Mouse (Mus musculus) B cell, adult 62 days (primary cell): Measurements from ENCODE around the gene Zfp641. TPM values are rescaled to one million over a fixed set of nuclear protein-coding genes. Genes with fewer than 3 reads are reported as not detected.

Experiments used
- total RNA-seq: library from RNA; stranded (reverse); gene quantifications from 4 replicates; pipeline ENCODE4 v1.2.4, GENCODE M21; 2023

Zfp641 gene
- not detected in 4 replicates for total RNA-seq

GRCm38 (mm10) chr15:98295628-98296551, at the start of gene Zfp641:
Zfp641 (minus strand) TSS chr15:98296161.

GRCm38 (mm10) chr15:98340887-98341286, 44.9 kb upstream of the Zfp641 start, which contains the start of gene Olfr284:
Olfr284 (minus strand) TSS chr15:98340987.

GRCm38 (mm10) chr15:98317177-98317724, 21.3 kb upstream of the Zfp641 start, which contains the start of gene Olfr285:
Olfr285 (minus strand) TSS chr15:98317353.

GRCm38 (mm10) chr15:98257193-98257592, 38.8 kb downstream of the Zfp641 start, which contains the start of gene H1fnt:
H1fnt (minus strand) TSS chr15:98257293.

Other genes starting within 250 kb of the Zfp641 start
- gene Pfkm, start 203.6 kb downstream of the Zfp641 start, total RNA-seq = 4.9 to 7.8 TPM (median 6.2 TPM) in 4 replicates
- gene Senp1, start 202.4 kb downstream of the Zfp641 start, total RNA-seq = 62.1 to 63.5 TPM (median 63.3 TPM) in 4 replicates
- gene Asb8, start 130.5 kb downstream of the Zfp641 start, total RNA-seq = 14.8 to 17.0 TPM (median 16.3 TPM) in 4 replicates
- gene Ccdc184, start 129.0 kb downstream of the Zfp641 start, total RNA-seq = 0.26 TPM in 1 of 4 replicates, not detected in the others
- gene Olfr288, start 100.6 kb downstream of the Zfp641 start, total RNA-seq = not detected in 4 replicates
- not detected in 4 replicates for gene Gm44579, start 75.2 kb downstream of the Zfp641 start, total RNA-seq
- gene Olfr287, start 75.1 kb downstream of the Zfp641 start, total RNA-seq = not detected in 4 replicates
- gene Olfr286, start 61.7 kb downstream of the Zfp641 start, total RNA-seq = not detected in 4 replicates
- not detected in 4 replicates for gene H1fnt, start 38.9 kb downstream of the Zfp641 start, total RNA-seq
- not detected in 4 replicates for gene Olfr285, start 21.2 kb upstream of the Zfp641 start, total RNA-seq
- gene Olfr284, start 44.8 kb upstream of the Zfp641 start, total RNA-seq = not detected in 4 replicates
- gene Olfr283, start 84.8 kb upstream of the Zfp641 start, total RNA-seq = not detected in 4 replicates
- not detected in 4 replicates for gene Olfr282, start 135.1 kb upstream of the Zfp641 start, total RNA-seq
- gene Olfr281, start 156.4 kb upstream of the Zfp641 start, total RNA-seq = not detected in 4 replicates
- gene OR5BS1P, start 173.7 kb upstream of the Zfp641 start, total RNA-seq = not detected in 4 replicates
- not detected in 4 replicates for gene Lalba, start 186.6 kb upstream of the Zfp641 start, total RNA-seq
- not detected in 4 replicates for gene Olfr279, start 196.2 kb upstream of the Zfp641 start, total RNA-seq
- 66.9 to 79.3 TPM (median 72.8 TPM) in 4 replicates for gene Kansl2, start 238.1 kb upstream of the Zfp641 start, total RNA-seq